Mouse (Mus musculus) limb, embryonic 12.5 days (tissue): ENCODE data around the gene Slc22a1. TPM values are rescaled to one million over a fixed set of nuclear protein-coding genes. Genes with fewer than 3 reads are reported as not detected.

Source experiments
- ATAC-seq: fragments of 200-750 bp; cut with Nextera tagmentation; 2 replicates; pipeline ENCODE4 v1.8.0; 2017; ENCODE audit warnings: low read depth, moderate TSS enrichment; ENCODE audit not compliant: insufficient number of reproducible peaks, insufficient read depth, low FRiP score, low TSS enrichment
- H3K27ac ChIP-seq: fragments of 300-500 bp; sonication (generic); 2 replicates; pipeline ENCODE4 v1.5.1; 2016; ENCODE audit warnings: mild to moderate bottlenecking, moderate library complexity
- H3K27me3 ChIP-seq: fragments of 300-500 bp; sonication (generic); 2 replicates; pipeline ENCODE4 v1.6.1; 2016; ENCODE audit warnings: mild to moderate bottlenecking, moderate library complexity
- H3K36me3 ChIP-seq: fragments of 300-500 bp; sonication (generic); 2 replicates; pipeline ENCODE4 v1.6.1; 2016; ENCODE audit warnings: mild to moderate bottlenecking, moderate library complexity
- H3K4me1 ChIP-seq: fragments of 300-500 bp; sonication (generic); replicated peaks from 2 replicates; pipeline ENCODE4 v1.6.1; 2016
- H3K4me2 ChIP-seq: fragments of 300-500 bp; sonication (generic); 2 replicates; pipeline ENCODE4 v1.6.1; 2016; ENCODE audit warnings: mild to moderate bottlenecking, moderate library complexity
- H3K4me3 ChIP-seq: fragments of 300-500 bp; sonication (generic); replicated peaks from 2 replicates; pipeline ENCODE4 v1.5.1; 2016; ENCODE audit warnings: mild to moderate bottlenecking
- H3K9ac ChIP-seq: fragments of 300-500 bp; sonication (generic); replicated peaks from 2 replicates; pipeline ENCODE4 v1.6.1; 2016; ENCODE audit warnings: mild to moderate bottlenecking, moderate library complexity
- H3K9me3 ChIP-seq: fragments of 300-500 bp; sonication (generic); 2 replicates; pipeline ENCODE4 v1.6.1; 2016; ENCODE audit warnings: mild to moderate bottlenecking, moderate library complexity
- WGBS: fragments of 180-500 bp; shearing (Covaris S2); methylation state at CpG from one replicate; pipeline ENCODE4 v1.1.7; 2016; 5-methylcytosine and 5-hydroxymethylcytosine counted together
- polyA plus RNA-seq: library from polyadenylated mRNA; unstranded; fragments of >200 nt; fragmentation: Nextera tagmentation; extraction: Ambion mirVana; gene quantifications from 2 replicates; pipeline ENCODE4 v1.2.1, GENCODE M21; 2016

Slc22a1 gene
- polyA plus RNA-seq: not detected in 2 replicates

DNA sequence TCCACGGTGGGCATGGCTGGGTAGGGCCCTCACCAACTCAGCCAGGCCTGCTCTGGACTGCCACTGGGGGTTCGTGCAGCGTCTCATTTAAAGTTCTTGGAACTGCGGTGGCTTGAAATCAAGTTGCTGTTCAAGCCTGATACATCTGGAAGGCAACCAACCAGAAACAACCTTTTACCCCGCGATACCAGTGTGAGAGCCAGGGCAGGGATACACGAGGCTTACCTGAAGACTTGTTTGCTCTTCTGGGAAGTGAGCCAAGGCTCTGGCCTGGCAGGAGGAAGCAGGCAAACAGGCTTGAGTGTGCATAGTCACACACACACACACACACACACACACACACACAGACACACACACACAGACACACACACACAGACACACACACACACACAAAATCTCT is at the start of gene Slc22a1:
TSS of gene Slc22a1 (minus strand) at position 184 of the 400 bp plus-strand sequence.
- H3K4me3 ChIP-seq: no peak within 1 kb of the TSS

DNA sequence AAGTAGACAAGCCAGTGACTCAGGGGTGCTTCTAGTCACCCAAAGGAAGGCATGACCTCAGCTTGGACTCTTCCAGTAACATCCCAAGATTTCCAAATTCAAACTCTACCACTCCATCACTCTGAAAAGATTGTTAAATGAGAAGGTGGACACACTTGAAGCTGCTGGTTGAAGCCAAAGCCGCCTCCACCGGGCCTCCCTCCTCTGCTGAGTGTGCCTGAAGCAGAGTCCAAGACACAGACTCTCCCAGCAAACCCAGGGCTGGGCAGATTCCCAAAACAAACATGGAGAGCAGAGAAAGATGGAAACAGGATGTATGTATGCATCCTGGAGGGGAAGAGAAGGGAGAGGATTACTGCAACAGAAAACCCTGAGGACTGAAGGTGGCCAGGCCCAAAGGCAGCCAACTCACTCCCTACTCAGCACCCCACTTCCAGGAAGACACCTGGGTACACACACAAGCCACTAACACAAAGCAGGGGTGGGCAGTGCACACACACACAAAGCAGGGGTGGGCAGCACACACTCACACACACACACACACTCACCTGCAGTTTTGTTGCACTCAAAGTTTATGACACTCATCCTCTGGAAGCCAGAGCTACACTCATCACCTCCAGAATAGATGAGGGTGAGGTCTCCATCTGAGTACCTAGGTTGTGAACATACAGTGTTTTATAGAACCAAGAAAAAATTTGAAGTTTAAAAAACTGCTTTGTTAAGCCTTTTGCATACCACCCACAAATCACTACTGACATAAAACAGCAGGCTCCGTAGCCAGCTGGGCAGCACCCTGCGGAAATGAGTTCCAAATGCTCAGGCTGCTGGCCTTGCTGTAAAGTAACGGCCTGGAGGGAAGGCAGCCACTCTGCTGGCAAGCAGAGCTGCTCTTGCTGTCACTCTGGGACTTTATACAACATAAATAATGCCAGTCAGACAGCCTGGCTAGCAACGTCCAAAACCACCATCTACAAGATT is 49.4 kb upstream of the Slc22a1 start:
- no peak overlapping the region for H3K4me3 ChIP-seq
- H3K4me2 ChIP-seq: peak overlapping the region; percentile 2; the same call in 1 of the 2 replicates
- peak overlapping the region; percentile 89 for H3K27ac ChIP-seq
- H3K36me3 ChIP-seq: peaks cover 60% of the 10 kb centered on the region
- WGBS: 25% methylated on average over 6 of the region's 6 CpGs
- peaks cover 67% of the 10 kb centered on the region for H3K4me1 ChIP-seq
- no peak overlapping the region for H3K9ac ChIP-seq
- H3K9me3 ChIP-seq: no peaks in the 10 kb centered on the region
- peak; percentile 84 for ATAC-seq
- no peaks in the 10 kb centered on the region for H3K27me3 ChIP-seq

More for the DNA sequence above, at the start of gene Slc22a1:
- Histone ChIP-seq H3K36me3 (0 out of 2 replicates have a peak, but pooled peaks cover 7% of the 10 kb centered on the region), H3K27ac (0 out of 2 replicates have a peak within 1 kb of the TSS, but pooled peaks have one; percentile 12), H3K9ac (no peak within 1 kb of the TSS), H3K27me3 (no peaks in the 10 kb centered on the region), H3K4me2 (no peak within 1 kb of the TSS), H3K4me1 (peaks cover 10% of the 10 kb centered on the region), H3K9me3 (no peaks in the 10 kb centered on the region)
- WGBS: 87% methylated on average over 7 of the region's 7 CpGs
- no peak for ATAC-seq

DNA sequence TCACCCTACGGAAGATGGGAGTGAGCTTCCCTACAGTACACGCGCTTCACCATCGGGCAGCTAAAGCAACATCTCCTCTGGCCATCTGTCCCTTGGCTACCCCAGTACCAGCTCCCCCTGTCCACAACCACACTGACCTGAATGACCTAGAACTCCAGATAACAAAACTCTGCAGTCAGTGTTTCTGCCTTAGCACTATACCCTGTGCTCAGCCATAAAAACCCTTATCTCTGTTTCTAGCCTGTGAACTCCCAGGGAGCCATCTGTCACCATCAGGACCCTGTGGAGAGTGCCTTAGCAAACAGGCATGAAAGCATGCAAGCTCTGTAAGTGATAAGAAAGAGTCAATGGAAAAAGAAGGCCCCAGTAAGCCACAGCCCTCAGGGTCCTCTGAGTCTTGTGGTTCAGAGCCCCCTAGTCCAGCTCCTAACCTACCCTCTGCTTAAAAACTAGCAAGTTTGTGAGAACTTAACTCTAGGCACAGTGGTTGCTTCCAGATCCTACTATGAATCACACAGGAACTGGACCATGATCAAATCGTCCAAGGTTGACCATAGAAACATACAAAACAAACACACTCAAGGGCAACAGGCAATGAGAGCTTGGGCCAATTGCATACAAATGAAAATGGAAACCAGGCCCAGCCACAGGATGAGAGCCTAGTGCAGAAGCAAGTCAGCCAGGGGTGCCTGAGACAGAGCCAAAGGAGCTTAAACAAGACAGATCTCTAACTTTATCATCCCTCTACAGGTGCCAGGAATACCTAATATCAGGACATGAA is 48.5 kb upstream of the Slc22a1 start:
- Histone ChIP-seq H3K27me3 (no peaks in the 10 kb centered on the region), H3K36me3 (peaks cover 60% of the 10 kb centered on the region), H3K4me3 (no peak overlapping the region), H3K27ac (peak overlapping the region; percentile 89), H3K9me3 (no peaks in the 10 kb centered on the region), H3K4me2 (peak overlapping the region; percentile 2; the same call in 1 of the 2 replicates), H3K9ac (no peak overlapping the region), H3K4me1 (peaks cover 67% of the 10 kb centered on the region)
- no peak for ATAC-seq
- WGBS: 78% methylated on average over 5 of the region's 5 CpGs

DNA sequence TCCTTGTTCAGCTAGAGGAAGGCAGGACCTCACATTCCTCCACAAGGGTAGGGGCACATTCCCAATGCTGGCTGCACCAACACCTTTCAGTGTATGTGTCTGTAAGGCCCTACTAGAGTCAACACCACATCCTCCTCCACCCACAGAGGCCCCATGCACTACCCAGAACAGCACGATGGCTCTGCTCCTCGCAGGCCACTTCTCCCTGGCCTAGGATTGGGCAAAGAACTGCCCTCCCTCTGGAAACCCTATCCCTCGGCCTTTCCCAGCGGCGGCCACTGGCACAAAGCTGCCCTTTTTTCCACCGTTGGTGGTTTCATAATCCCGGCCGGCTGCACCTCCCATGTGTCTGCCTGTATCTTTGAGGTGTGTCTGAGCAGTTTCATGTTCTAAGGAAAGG is 47.0 kb upstream of the Slc22a1 start:
- Histone ChIP-seq H3K4me1 (peaks cover 62% of the 10 kb centered on the region), H3K36me3 (peaks cover 61% of the 10 kb centered on the region), H3K4me3 (no peak overlapping the region), H3K9me3 (no peaks in the 10 kb centered on the region), H3K27ac (peak overlapping the region; percentile 81), H3K27me3 (no peaks in the 10 kb centered on the region), H3K4me2 (no peak overlapping the region), H3K9ac (no peak overlapping the region)
- peak; percentile 48; the same call in 1 of the 2 replicates for ATAC-seq
- WGBS: 21% methylated on average over 8 of the region's 8 CpGs

DNA sequence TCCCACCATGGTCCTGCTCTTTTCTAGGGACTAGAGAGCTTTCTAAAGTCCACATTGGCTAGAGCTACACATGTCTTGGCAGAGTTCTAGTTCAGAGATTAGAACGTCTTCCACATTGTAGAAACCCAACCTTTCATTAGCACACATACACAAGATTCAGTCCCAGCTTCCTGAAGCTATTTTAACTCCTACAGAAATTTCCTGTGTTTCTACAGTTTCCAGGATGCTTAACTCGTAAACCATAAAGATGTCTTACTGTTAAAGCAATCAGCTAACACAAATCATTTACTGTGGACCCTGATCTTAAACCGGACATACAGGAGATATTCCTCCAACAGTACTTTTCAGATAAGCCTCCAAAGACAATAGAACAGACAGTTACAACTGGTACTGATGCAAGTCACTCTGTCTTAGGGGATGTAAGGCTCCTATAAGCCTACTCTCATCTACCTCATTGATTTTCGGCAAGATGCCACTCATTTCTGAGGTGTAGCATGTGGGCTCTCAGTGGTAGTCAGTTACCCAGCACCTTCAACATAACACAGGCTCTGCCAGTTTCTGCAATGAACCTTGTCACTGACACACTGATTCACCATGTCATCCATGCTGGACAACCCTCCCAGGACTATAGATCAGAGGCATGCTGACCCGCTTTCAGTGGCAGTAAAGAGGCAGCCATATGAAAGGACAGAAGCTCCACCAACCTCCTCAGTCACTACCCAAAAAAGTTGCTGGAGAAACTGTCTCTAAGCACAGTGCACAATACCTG is 45.7 kb upstream of the Slc22a1 start:
- Histone ChIP-seq H3K36me3 (peaks cover 63% of the 10 kb centered on the region), H3K27ac (no peak overlapping the region; the same call in 1 of the 2 replicates), H3K9me3 (no peaks in the 10 kb centered on the region), H3K27me3 (no peaks in the 10 kb centered on the region), H3K9ac (no peak overlapping the region), H3K4me2 (no peak overlapping the region), H3K4me3 (no peak overlapping the region), H3K4me1 (peaks cover 50% of the 10 kb centered on the region)
- ATAC-seq: no peak
- WGBS: 82% methylated on average over 5 of the region's 5 CpGs

DNA sequence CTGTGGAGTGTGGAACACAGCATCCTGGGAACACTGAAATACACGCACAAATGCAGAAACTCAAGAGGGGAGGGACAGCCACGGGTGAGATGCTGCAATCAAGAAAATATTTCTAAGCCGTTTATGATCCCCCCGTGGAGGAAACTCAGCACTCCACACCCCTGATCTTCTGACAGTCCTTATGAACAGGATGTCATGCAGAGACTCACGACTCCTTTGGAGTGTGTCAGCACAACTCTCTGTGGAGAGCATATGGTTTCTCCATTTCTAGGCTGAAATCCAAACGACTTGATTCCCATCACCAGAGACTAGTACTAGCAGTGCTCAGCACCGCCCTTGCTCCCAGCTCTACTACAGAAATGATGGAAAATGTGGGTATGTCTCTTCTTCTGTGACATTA is 42.6 kb upstream of the Slc22a1 start:
- peaks cover 19% of the 10 kb centered on the region for H3K4me1 ChIP-seq
- WGBS: 49% methylated on average over 7 of the region's 7 CpGs
- H3K4me2 ChIP-seq: no peak overlapping the region
- no peak for ATAC-seq
- H3K36me3 ChIP-seq: peaks cover 87% of the 10 kb centered on the region
- H3K9ac ChIP-seq: no peak overlapping the region
- H3K27me3 ChIP-seq: no peaks in the 10 kb centered on the region
- H3K9me3 ChIP-seq: no peaks in the 10 kb centered on the region
- H3K27ac ChIP-seq: no peak overlapping the region
- H3K4me3 ChIP-seq: no peak overlapping the region

DNA sequence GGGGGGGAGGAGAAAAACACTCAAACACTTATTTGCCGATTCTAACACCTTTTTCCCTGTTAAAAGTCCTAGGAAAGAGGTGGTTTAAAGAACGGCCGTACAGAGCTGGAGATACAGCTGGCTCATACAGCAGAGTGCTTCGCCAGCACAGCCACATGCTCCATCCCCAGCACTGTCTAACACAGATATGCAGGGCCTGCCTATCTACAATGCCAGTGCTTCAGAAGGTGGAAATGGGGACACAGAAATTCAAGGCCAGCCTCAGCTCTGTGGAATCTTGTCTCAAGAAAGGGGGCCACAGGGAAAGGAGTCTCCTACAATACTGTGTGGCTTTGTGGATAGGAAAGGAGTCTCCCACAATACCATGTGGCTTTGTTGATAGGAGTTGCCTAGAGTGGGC is 41.8 kb upstream of the Slc22a1 start:
- Histone ChIP-seq H3K27ac (no peak overlapping the region), H3K9me3 (no peaks in the 10 kb centered on the region), H3K4me1 (peaks cover 11% of the 10 kb centered on the region), H3K9ac (no peak overlapping the region), H3K4me3 (no peak overlapping the region), H3K27me3 (no peaks in the 10 kb centered on the region), H3K4me2 (no peak overlapping the region), H3K36me3 (peaks cover 92% of the 10 kb centered on the region)
- 76% methylated on average over 4 of the region's 4 CpGs for WGBS
- no peak for ATAC-seq

DNA sequence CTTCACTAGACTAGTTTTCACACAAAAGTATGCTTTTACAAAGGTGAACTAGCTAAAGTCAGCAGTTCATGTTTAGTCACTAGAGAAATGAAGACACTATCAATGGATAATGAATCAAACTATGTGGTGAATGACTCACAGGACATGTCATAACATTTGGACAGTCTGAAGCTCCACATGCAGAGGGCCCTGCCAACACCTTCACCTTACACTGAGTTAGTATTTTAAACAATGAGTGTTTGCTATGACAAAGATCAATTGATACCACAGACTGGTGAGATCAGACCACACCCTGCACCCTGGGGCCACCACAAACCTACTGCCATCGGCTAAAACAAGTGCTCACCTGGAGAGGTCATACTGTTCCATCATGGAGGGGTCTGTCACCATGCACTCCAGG is 39.4 kb upstream of the Slc22a1 start:
- 84% methylated on average over 1 of the region's 1 CpGs for WGBS
- Histone ChIP-seq H3K4me1 (peaks cover 11% of the 10 kb centered on the region; the same call in 1 of the 2 replicates), H3K27ac (no peak overlapping the region), H3K27me3 (no peaks in the 10 kb centered on the region), H3K4me3 (no peak overlapping the region), H3K9me3 (no peaks in the 10 kb centered on the region), H3K36me3 (peaks cover 96% of the 10 kb centered on the region), H3K4me2 (no peak overlapping the region), H3K9ac (no peak overlapping the region)
- ATAC-seq: no peak

DNA sequence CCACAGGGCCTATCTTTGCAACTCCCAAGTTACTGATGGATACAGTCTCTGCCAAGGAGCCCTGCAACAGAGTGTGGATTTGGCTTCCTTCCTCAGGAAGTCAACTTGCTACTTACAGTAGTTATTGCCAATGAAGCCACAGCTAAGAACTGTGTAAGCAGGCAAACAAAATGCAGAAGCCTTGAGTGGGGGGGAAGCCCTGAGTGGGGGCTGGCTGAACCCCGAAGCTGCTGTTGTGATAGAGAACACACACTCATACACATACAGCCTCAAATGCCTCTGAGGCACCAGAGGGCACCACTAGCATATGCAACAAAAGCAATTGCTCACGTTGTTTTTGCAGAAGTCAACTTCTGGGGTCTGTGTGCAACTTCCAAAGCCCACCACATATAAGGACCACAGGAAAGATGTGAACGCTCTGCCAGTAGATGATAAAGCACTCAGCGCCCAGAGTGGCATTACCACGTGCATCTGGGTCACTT is 38.5 kb upstream of the Slc22a1 start:
- H3K27me3 ChIP-seq: no peaks in the 10 kb centered on the region
- whole genome bisulfite sequencing: 84% methylated on average over 5 of the region's 5 CpGs
- no peak overlapping the region for H3K4me3 ChIP-seq
- peaks cover 93% of the 10 kb centered on the region for H3K36me3 ChIP-seq
- no peak overlapping the region for H3K27ac ChIP-seq
- H3K4me2 ChIP-seq: no peak overlapping the region
- no peaks in the 10 kb centered on the region for H3K9me3 ChIP-seq
- peaks cover 11% of the 10 kb centered on the region; the same call in 1 of the 2 replicates for H3K4me1 ChIP-seq
- H3K9ac ChIP-seq: no peak overlapping the region
- no peak for ATAC-seq

DNA sequence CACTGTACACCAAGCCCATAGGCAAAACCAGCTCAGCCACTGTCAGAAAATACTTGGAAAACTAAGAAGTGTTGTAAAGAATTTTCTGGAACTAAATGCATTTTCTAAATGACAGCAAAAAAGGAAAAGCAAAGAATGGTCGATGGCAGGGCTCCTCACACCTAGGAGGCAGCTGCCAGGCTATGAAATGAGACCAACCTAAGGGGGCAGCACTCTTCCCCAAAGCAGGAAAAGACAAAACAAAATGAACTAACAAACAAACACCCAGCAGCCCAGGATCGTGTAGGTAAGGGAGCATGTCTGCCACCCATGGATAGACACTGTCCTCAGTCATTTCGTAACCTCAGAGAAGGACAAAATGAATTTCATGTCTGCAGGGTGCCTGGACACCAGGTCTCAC is 37.4 kb upstream of the Slc22a1 start:
- WGBS: 77% methylated on average over 3 of the region's 3 CpGs
- H3K9ac ChIP-seq: no peak overlapping the region
- H3K4me3 ChIP-seq: no peak overlapping the region
- peaks cover 94% of the 10 kb centered on the region for H3K36me3 ChIP-seq
- H3K27me3 ChIP-seq: no peaks in the 10 kb centered on the region
- no peak overlapping the region for H3K4me2 ChIP-seq
- no peak overlapping the region for H3K27ac ChIP-seq
- no peak for ATAC-seq
- H3K4me1 ChIP-seq: peaks cover 11% of the 10 kb centered on the region; the same call in 1 of the 2 replicates
- no peaks in the 10 kb centered on the region for H3K9me3 ChIP-seq
